8 mouse cellular contexts compared by ENCODE assay signal in the genomic region with DNA sequence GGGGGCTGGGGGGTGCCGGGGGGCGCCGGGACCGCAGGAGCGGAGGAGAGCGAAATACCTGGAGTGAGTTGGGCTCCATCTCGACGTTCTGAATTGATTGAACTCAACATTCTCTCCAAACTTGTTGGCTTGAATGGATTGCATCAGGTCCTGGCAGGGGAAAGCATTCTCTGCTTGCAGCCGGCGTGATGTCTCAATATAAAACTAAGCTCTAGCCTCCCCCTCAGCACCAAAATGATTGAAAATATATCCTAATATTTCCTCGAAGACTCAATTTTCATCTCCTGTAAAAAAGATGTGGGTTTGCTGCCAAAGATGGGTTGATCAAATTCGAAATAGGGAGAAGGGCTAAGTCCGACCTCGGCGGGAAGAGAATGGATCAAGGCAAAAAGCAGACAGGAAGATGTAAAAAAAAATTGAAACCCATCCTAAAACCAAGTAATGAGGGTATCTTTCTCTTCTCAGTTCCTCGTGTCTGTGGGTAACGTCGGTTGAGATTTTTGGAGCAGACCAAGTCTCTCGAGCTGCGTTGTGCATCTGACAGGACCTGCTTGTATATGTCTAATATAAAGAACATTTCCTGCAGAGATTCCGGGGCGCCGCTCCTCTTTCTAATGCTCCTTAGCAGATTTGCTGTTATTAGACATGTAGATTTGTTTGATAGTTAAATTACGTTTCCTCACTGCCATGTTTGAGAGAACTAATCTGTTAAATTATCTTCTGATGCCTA. TPM values are rescaled to one million over a fixed set of nuclear protein-coding genes. Genes with fewer than 3 reads are reported as not detected.
DNase-seq lines count a peak whose midpoint lies in the region; ATAC-seq lines count a peak whose summit lies in the region.

A gene (minus strand): TSS at position 109 of the 730 bp plus-strand sequence.

- no peaks in the 10 kb centered on the region for H3K9me3 ChIP-seq in embryonic facial prominence, embryonic 13.5 days
- H3K9me3 ChIP-seq in heart, embryonic 15.5 days (replicated peaks) = no peaks in the 10 kb centered on the region
- no peaks in the 10 kb centered on the region for H3K9me3 ChIP-seq in liver, embryonic 13.5 days (replicated peaks)

- peak within 1 kb of the TSS; percentile 82 for H3K4me2 ChIP-seq in embryonic facial prominence, embryonic 13.5 days
- H3K4me2 ChIP-seq in heart, embryonic 15.5 days = peak within 1 kb of the TSS; percentile 76
- peak within 1 kb of the TSS; percentile 81 for H3K4me2 ChIP-seq in liver, embryonic 13.5 days

- peaks cover 6% of the 10 kb centered on the region; the same call in 1 of the 2 replicates for H3K36me3 ChIP-seq in embryonic facial prominence, embryonic 13.5 days
- H3K36me3 ChIP-seq in heart, embryonic 15.5 days = no peaks in the 10 kb centered on the region
- no peaks in the 10 kb centered on the region for H3K36me3 ChIP-seq in liver, embryonic 13.5 days

- peak within 1 kb of the TSS; percentile 87 for H3K9ac ChIP-seq in embryonic facial prominence, embryonic 13.5 days
- peak within 1 kb of the TSS; percentile 77 for H3K9ac ChIP-seq in heart, embryonic 15.5 days
- peak within 1 kb of the TSS; percentile 66 for H3K9ac ChIP-seq in liver, embryonic 13.5 days

- peak within 1 kb of the TSS; percentile 72 for H3K4me3 ChIP-seq in embryonic facial prominence, embryonic 13.5 days
- peak within 1 kb of the TSS; percentile 66 for H3K4me3 ChIP-seq in heart, embryonic 15.5 days
- H3K4me3 ChIP-seq in liver, embryonic 13.5 days (replicated peaks) = peak within 1 kb of the TSS; percentile 63

- peaks cover 36% of the 10 kb centered on the region for H3K4me1 ChIP-seq in embryonic facial prominence, embryonic 13.5 days
- peaks cover 26% of the 10 kb centered on the region for H3K4me1 ChIP-seq in heart, embryonic 15.5 days (replicated peaks)
- H3K4me1 ChIP-seq in liver, embryonic 13.5 days (replicated peaks) = peaks cover 27% of the 10 kb centered on the region

- peak within 1 kb of the TSS; percentile 96 for H3K27ac ChIP-seq in embryonic facial prominence, embryonic 13.5 days
- peak within 1 kb of the TSS; percentile 95 for H3K27ac ChIP-seq in heart, embryonic 15.5 days
- H3K27ac ChIP-seq in liver, embryonic 13.5 days = peak within 1 kb of the TSS; percentile 55

- WGBS in embryonic facial prominence, embryonic 13.5 days = under 1% methylated on average over 24 of the region's 24 CpGs
- WGBS in heart, embryonic 15.5 days = under 1% methylated on average over 24 of the region's 24 CpGs
- under 1% methylated on average over 24 of the region's 24 CpGs for WGBS in liver, embryonic 13.5 days (ENCODE audit: insufficient replicate concordance)

- DNase-seq in B cell, adult 2 months = peak; percentile 66 to 71
- peak; percentile 47 to 60 for DNase-seq in adrenal gland, adult 18-20 months (ENCODE audit: low spot score in 2 of 2)
- DNase-seq in kidney, postnatal 14 days = peak; percentile 77
- DNase-seq in liver, embryonic 13.5 days = no peak
- DNase-seq in neural tube, embryonic 10.5 days (ENCODE audit: extremely low spot score, low spot score) = peak; percentile 64
- DNase-seq in thymus, postnatal 0 days (ENCODE audit: low spot score) = peak; percentile 61

- ATAC-seq in embryonic facial prominence, embryonic 13.5 days (ENCODE audit: insufficient number of reproducible peaks, insufficient read depth, low FRiP score, low TSS enrichment, low read depth) = no peak
- ATAC-seq in heart, embryonic 15.5 days (replicated peaks; ENCODE audit: insufficient number of reproducible peaks, insufficient read depth, low FRiP score, low read depth) = no peak
- ATAC-seq in liver, embryonic 13.5 days (ENCODE audit: low read depth) = no peak

- H3K27me3 ChIP-seq in embryonic facial prominence, embryonic 13.5 days = no peaks in the 10 kb centered on the region
- no peaks in the 10 kb centered on the region for H3K27me3 ChIP-seq in heart, embryonic 15.5 days
- H3K27me3 ChIP-seq in liver, embryonic 13.5 days = peaks cover 57% of the 10 kb centered on the region

RNA-seq across cellular contexts. Expression of the gene that starts here (rescaled TPM):
- total RNA-seq in adrenal gland, adult 18-20 months (2021) = 10 to 100 TPM; 14.0 to 25.3 TPM
- polyA plus RNA-seq in embryonic facial prominence, embryonic 13.5 days (2015; fragmentation: Nextera tagmentation; extraction: Ambion mirVana) = 63.7 and 64.8 TPM in 2 replicates
- 21.5 and 22.7 TPM in 2 replicates for polyA plus RNA-seq in heart, embryonic 15.5 days (2015; fragmentation: Nextera tagmentation; extraction: Ambion mirVana)
- polyA plus RNA-seq in liver, embryonic 13.5 days (2015; fragmentation: Nextera tagmentation; extraction: Ambion mirVana) = 4.1 and 4.6 TPM in 2 replicates
- 8.9 and 10.7 TPM in 2 replicates for polyA plus RNA-seq in thymus, postnatal 0 days (2015; fragmentation: Nextera tagmentation; extraction: Ambion mirVana)
